Mouse (Mus musculus) kidney, postnatal 0 days (tissue): ENCODE data around the gene L1td1. TPM values are rescaled to one million over a fixed set of nuclear protein-coding genes. Genes with fewer than 3 reads are reported as not detected.

Source experiments
- ATAC-seq: fragments of 200-750 bp; cut with Nextera tagmentation; replicated peaks from 2 replicates; pipeline ENCODE4 v1.8.0; 2017; ENCODE audit warnings: low read depth, moderate number of reproducible peaks, moderate TSS enrichment, moderate library complexity; ENCODE audit not compliant: low FRiP score
- DNase-seq: peaks from one replicate; pipeline ENCODE4 v3.0.0-alpha.2; 2016; ENCODE audit warnings: low spot score
- H3K27ac ChIP-seq: fragments of 300-500 bp; sonication (generic); 2 replicates; pipeline ENCODE4 v1.5.1; 2014; ENCODE audit warnings: mild to moderate bottlenecking
- H3K27me3 ChIP-seq: fragments of 300-500 bp; sonication (generic); 2 replicates; pipeline ENCODE4 v1.6.1; 2014; ENCODE audit warnings: low read length, mixed read lengths; ENCODE audit not compliant: insufficient read depth
- H3K36me3 ChIP-seq: fragments of 300-500 bp; sonication (generic); 2 replicates; pipeline ENCODE4 v1.6.1; 2014; ENCODE audit warnings: low read length, mixed read lengths; ENCODE audit not compliant: insufficient read depth
- H3K4me1 ChIP-seq: fragments of 300-500 bp; sonication (generic); replicated peaks from 2 replicates; pipeline ENCODE4 v1.6.1; 2014; ENCODE audit warnings: antibody characterized with exemption, low read length, mixed read lengths; ENCODE audit not compliant: insufficient read depth
- H3K4me2 ChIP-seq: fragments of 300-500 bp; sonication (generic); 2 replicates; pipeline ENCODE4 v1.6.1; 2014; ENCODE audit warnings: mild to moderate bottlenecking, low read length, moderate library complexity, mixed read lengths
- H3K4me3 ChIP-seq: fragments of 300-500 bp; sonication (generic); replicated peaks from 2 replicates; pipeline ENCODE4 v1.5.1; 2014; ENCODE audit warnings: low read depth, low read length
- H3K9ac ChIP-seq: fragments of 300-500 bp; sonication (generic); 2 replicates; pipeline ENCODE4 v1.6.1; 2014; ENCODE audit warnings: low read depth, low read length
- H3K9me3 ChIP-seq: fragments of 300-500 bp; sonication (generic); replicated peaks from 2 replicates; pipeline ENCODE4 v1.6.1; 2016; ENCODE audit warnings: low read length, inconsistent platforms, mixed read lengths
- CTCF ChIP-seq: IDR thresholded peaks from 2 replicates; pipeline ENCODE4 v1.5.1; 2016; ENCODE audit warnings: antibody characterized with exemption, low read depth, mild to moderate bottlenecking, moderate library complexity
- WGBS: fragments of 180-500 bp; shearing (Covaris S2); extraction: QIAGEN DNeasy Blood & Tissue Kit; methylation state at CpG from one replicate; pipeline ENCODE4 v1.1.7; 2014; 5-methylcytosine and 5-hydroxymethylcytosine counted together
- polyA plus RNA-seq: library from polyadenylated mRNA; unstranded; fragments of >200 nt; fragmentation: Nextera tagmentation; extraction: Ambion mirVana; gene quantifications from 2 replicates; pipeline ENCODE4 v1.2.1, GENCODE M21; 2015

Gene L1td1
- polyA plus RNA-seq, 1 experiment from 2014 or later: 0.18 TPM

GRCm38 (mm10) chr4:98773785-98774184 lies 47.3 kb downstream of the L1td1 start:
- H3K9me3 ChIP-seq: no peaks in the 10 kb centered on the region

GRCm38 (mm10) chr4:98776721-98777427 lies 50.3 kb downstream of the L1td1 start:
- no peak for TF ChIP-seq CTCF
- H3K36me3 ChIP-seq: no peaks in the 10 kb centered on the region
- no peaks in the 10 kb centered on the region for H3K9me3 ChIP-seq
- ATAC-seq (no peak), DNase-seq (no peak)
- H3K4me1 ChIP-seq: no peaks in the 10 kb centered on the region
- H3K27ac ChIP-seq: no peak overlapping the region
- no peak overlapping the region for H3K4me2 ChIP-seq
- no peak overlapping the region for H3K4me3 ChIP-seq
- H3K9ac ChIP-seq: no peak overlapping the region
- H3K27me3 ChIP-seq: no peaks in the 10 kb centered on the region
- 80% methylated on average over 10 of the region's 10 CpGs for WGBS

More at GRCm38 (mm10) chr4:98773785-98774184, 47.3 kb downstream of the L1td1 start:
- ATAC-seq: no peak
- Histone ChIP-seq H3K27me3 (no peaks in the 10 kb centered on the region), H3K36me3 (no peaks in the 10 kb centered on the region), H3K4me2 (no peak overlapping the region), H3K4me1 (no peaks in the 10 kb centered on the region), H3K9ac (no peak overlapping the region), H3K4me3 (no peak overlapping the region), H3K27ac (no peak overlapping the region)
- TF ChIP-seq CTCF: no peak
- WGBS: 88% methylated on average over 5 of the region's 5 CpGs
- DNase-seq: no peak

GRCm38 (mm10) chr4:98777464-98777863 lies 50.9 kb downstream of the L1td1 start:
- DNase-seq (no peak), ATAC-seq (no peak)
- Histone ChIP-seq H3K27me3 (no peaks in the 10 kb centered on the region), H3K4me3 (no peak overlapping the region), H3K4me2 (no peak overlapping the region), H3K4me1 (no peaks in the 10 kb centered on the region), H3K27ac (no peak overlapping the region), H3K9ac (no peak overlapping the region), H3K9me3 (no peaks in the 10 kb centered on the region), H3K36me3 (no peaks in the 10 kb centered on the region)
- no peak for TF ChIP-seq CTCF
- 73% methylated on average over 6 of the region's 6 CpGs for WGBS

- Histone ChIP-seq H3K9ac (no peak overlapping the region), H3K36me3 (no peaks in the 10 kb centered on the region), H3K27me3 (no peaks in the 10 kb centered on the region), H3K4me1 (no peaks in the 10 kb centered on the region), H3K4me2 (no peak overlapping the region), H3K27ac (no peak overlapping the region), H3K9me3 (no peaks in the 10 kb centered on the region), H3K4me3 (no peak overlapping the region)
- TF ChIP-seq CTCF: no peak
- 27% methylated on average over 16 of the region's 16 CpGs for WGBS
- no peak for DNase-seq
- no peak; the same call in 1 of the 2 replicates for ATAC-seq
These were observed 51.7 kb downstream of the L1td1 start for GRCm38 (mm10) chr4:98778219-98778618.

GRCm38 (mm10) chr4:98785851-98786250 lies 59.3 kb downstream of the L1td1 start:
- 38% methylated on average over 8 of the region's 8 CpGs for WGBS

GRCm38 (mm10) chr4:98786281-98786680 lies 59.7 kb downstream of the L1td1 start:
- ATAC-seq (no peak), DNase-seq (no peak)
- H3K27me3 ChIP-seq: no peaks in the 10 kb centered on the region
- H3K4me1 ChIP-seq: peaks cover 5% of the 10 kb centered on the region
- no peak overlapping the region for H3K27ac ChIP-seq
- no peak overlapping the region for H3K9ac ChIP-seq
- 0 out of 2 replicates have a peak, but pooled peaks cover 4% of the 10 kb centered on the region for H3K36me3 ChIP-seq
- 40% methylated on average over 3 of the region's 3 CpGs for WGBS
- H3K4me3 ChIP-seq: no peak overlapping the region
- H3K4me2 ChIP-seq: no peak overlapping the region
- H3K9me3 ChIP-seq: no peaks in the 10 kb centered on the region
- no peak for TF ChIP-seq CTCF

More at GRCm38 (mm10) chr4:98785851-98786250, 59.3 kb downstream of the L1td1 start:
- Histone ChIP-seq H3K4me2 (no peak overlapping the region), H3K27me3 (no peaks in the 10 kb centered on the region), H3K9ac (no peak overlapping the region), H3K4me3 (no peak overlapping the region), H3K9me3 (no peaks in the 10 kb centered on the region), H3K36me3 (0 out of 2 replicates have a peak, but pooled peaks cover 4% of the 10 kb centered on the region), H3K27ac (no peak overlapping the region), H3K4me1 (peaks cover 5% of the 10 kb centered on the region)
- DNase-seq (no peak), ATAC-seq (no peak)
- TF ChIP-seq CTCF: no peak

Other genes with a start within 250 kb of the L1td1 start
- gene Kank4, start 90.8 kb downstream of the L1td1 start, polyA plus RNA-seq: 2.3 and 2.7 TPM in 2 replicates
- not detected in 2 replicates for gene I0C0044D17Rik, start 97.1 kb downstream of the L1td1 start, polyA plus RNA-seq
- 73.0 and 83.7 TPM in 2 replicates for gene Usp1, start 197.1 kb downstream of the L1td1 start, polyA plus RNA-seq